Mouse (Mus musculus): ENCODE measurements around the gene Eif6. TPM values are rescaled to one million over a fixed set of nuclear protein-coding genes. Genes with fewer than 3 reads are reported as not detected.
A peak's percentile ranks its signal among the peaks of the same experiment; 100 is the strongest.

Gene Eif6
- total RNA-seq (2014; rRNA removed; ENCODE audit: low replicate concordance): 96.9 and 101 TPM in 2 replicates
- 96.6 and 102 TPM in 2 replicates for polyA plus RNA-seq (2015; fragmentation: Nextera tagmentation; extraction: Ambion mirVana)

- peak; percentile 96 for ATAC-seq (ENCODE audit: insufficient read depth, low read depth)
- H3K27me3 ChIP-seq (ENCODE audit: control insufficient read depth, insufficient read depth, low read length): no peaks in the 10 kb centered on the region
Observed at GRCm38 (mm10) chr2:155826630-155827424, at the start of gene Eif6. Gene Eif6 (minus strand): TSS chr2:155826925.

GRCm38 (mm10) chr2:155873636-155874035 lies 46.9 kb upstream of the Eif6 start:
- no peaks in the 10 kb centered on the region for H3K9me3 ChIP-seq (replicated peaks; ENCODE audit: control insufficient read depth, low read length)
- H3K4me2 ChIP-seq (ENCODE audit: low read depth, low read length): no peak overlapping the region
- no peak for TF ChIP-seq CTCF (IDR thresholded peaks at IDR 0.05; ENCODE audit: low read depth)
- no peak for TF ChIP-seq EP300 (IDR thresholded peaks at IDR 0.05; ENCODE audit: low read depth)
- DNase-seq (ENCODE audit: low spot score): no peak
- H3K36me3 ChIP-seq (replicated peaks; ENCODE audit: control insufficient read depth, insufficient read depth, low read length): peaks cover 40% of the 10 kb centered on the region
- ATAC-seq (ENCODE audit: insufficient read depth, low read depth): no peak
- no peaks in the 10 kb centered on the region for H3K27me3 ChIP-seq (ENCODE audit: control insufficient read depth, insufficient read depth, low read length)
- no peak overlapping the region for H3K27ac ChIP-seq (ENCODE audit: low read depth)
- H3K4me3 ChIP-seq (ENCODE audit: low read depth, low read length): no peak overlapping the region
- H3K4me1 ChIP-seq (ENCODE audit: control insufficient read depth, insufficient read depth): no peaks in the 10 kb centered on the region
- 86% methylated on average over 6 of the region's 6 CpGs for WGBS
- H3K9ac ChIP-seq (replicated peaks; ENCODE audit: low read depth, low read length): no peak overlapping the region

More at GRCm38 (mm10) chr2:155826630-155827424, at the start of gene Eif6:
- Histone ChIP-seq H3K9ac (replicated peaks; ENCODE audit: low read depth, low read length) (peak within 1 kb of the TSS; percentile 70), H3K4me3 (ENCODE audit: low read depth, low read length) (peak within 1 kb of the TSS; percentile 75), H3K36me3 (replicated peaks; ENCODE audit: control insufficient read depth, insufficient read depth, low read length) (peaks cover 23% of the 10 kb centered on the region), H3K4me1 (ENCODE audit: control insufficient read depth, insufficient read depth) (peaks cover 12% of the 10 kb centered on the region; the same call in 1 of the 2 replicates), H3K4me2 (ENCODE audit: low read depth, low read length) (peak within 1 kb of the TSS; percentile 91), H3K27ac (ENCODE audit: low read depth) (peak within 1 kb of the TSS; percentile 85), H3K9me3 (replicated peaks; ENCODE audit: control insufficient read depth, low read length) (no peaks in the 10 kb centered on the region)
- DNase-seq (ENCODE audit: low spot score): peak; percentile 97
- 3% methylated on average over 27 of the region's 27 CpGs for WGBS
- TF ChIP-seq CTCF (IDR thresholded peaks at IDR 0.05; ENCODE audit: low read depth): 0 out of 2 replicates have a peak, but pooled peaks have one; percentile 7
- TF ChIP-seq EP300 (IDR thresholded peaks at IDR 0.05; ENCODE audit: low read depth): no peak

GRCm38 (mm10) chr2:155872930-155873507 lies 46.3 kb upstream of the Eif6 start:
- no peaks in the 10 kb centered on the region for H3K4me1 ChIP-seq (ENCODE audit: control insufficient read depth, insufficient read depth)
- H3K36me3 ChIP-seq (replicated peaks; ENCODE audit: control insufficient read depth, insufficient read depth, low read length): peaks cover 45% of the 10 kb centered on the region
- H3K9ac ChIP-seq (replicated peaks; ENCODE audit: low read depth, low read length): no peak overlapping the region
- no peak for TF ChIP-seq EP300 (IDR thresholded peaks at IDR 0.05; ENCODE audit: low read depth)
- no peak for TF ChIP-seq CTCF (IDR thresholded peaks at IDR 0.05; ENCODE audit: low read depth)
- H3K4me3 ChIP-seq (ENCODE audit: low read depth, low read length): no peak overlapping the region
- H3K4me2 ChIP-seq (ENCODE audit: low read depth, low read length): no peak overlapping the region
- DNase-seq (ENCODE audit: low spot score) (no peak), ATAC-seq (ENCODE audit: insufficient read depth, low read depth) (no peak)
- no peaks in the 10 kb centered on the region for H3K9me3 ChIP-seq (replicated peaks; ENCODE audit: control insufficient read depth, low read length)
- no peaks in the 10 kb centered on the region for H3K27me3 ChIP-seq (ENCODE audit: control insufficient read depth, insufficient read depth, low read length)
- 72% methylated on average over 10 of the region's 10 CpGs for WGBS
- H3K27ac ChIP-seq (ENCODE audit: low read depth): no peak overlapping the region

- WGBS: 70% methylated on average over 8 of the region's 8 CpGs
- no peak for ATAC-seq (ENCODE audit: insufficient read depth, low read depth)
- Histone ChIP-seq H3K4me2 (ENCODE audit: low read depth, low read length) (no peak overlapping the region), H3K27ac (ENCODE audit: low read depth) (no peak overlapping the region), H3K27me3 (ENCODE audit: control insufficient read depth, insufficient read depth, low read length) (no peaks in the 10 kb centered on the region), H3K36me3 (replicated peaks; ENCODE audit: control insufficient read depth, insufficient read depth, low read length) (peaks cover 45% of the 10 kb centered on the region), H3K9ac (replicated peaks; ENCODE audit: low read depth, low read length) (no peak overlapping the region), H3K4me3 (ENCODE audit: low read depth, low read length) (no peak overlapping the region), H3K4me1 (ENCODE audit: control insufficient read depth, insufficient read depth) (no peaks in the 10 kb centered on the region), H3K9me3 (replicated peaks; ENCODE audit: control insufficient read depth, low read length) (no peaks in the 10 kb centered on the region)
- TF ChIP-seq EP300 (IDR thresholded peaks at IDR 0.05; ENCODE audit: low read depth) (no peak), CTCF (IDR thresholded peaks at IDR 0.05; ENCODE audit: low read depth) (no peak)
- DNase-seq (ENCODE audit: low spot score): no peak
Observed at GRCm38 (mm10) chr2:155872486-155872885, 45.8 kb upstream of the Eif6 start.

- ATAC-seq (ENCODE audit: insufficient read depth, low read depth): no peak
- Histone ChIP-seq H3K4me2 (ENCODE audit: low read depth, low read length) (no peak overlapping the region), H3K27ac (ENCODE audit: low read depth) (no peak overlapping the region), H3K4me3 (ENCODE audit: low read depth, low read length) (no peak overlapping the region), H3K36me3 (replicated peaks; ENCODE audit: control insufficient read depth, insufficient read depth, low read length) (peaks cover 18% of the 10 kb centered on the region; the same call in 1 of the 2 replicates), H3K9me3 (replicated peaks; ENCODE audit: control insufficient read depth, low read length) (no peaks in the 10 kb centered on the region), H3K4me1 (ENCODE audit: control insufficient read depth, insufficient read depth) (no peaks in the 10 kb centered on the region), H3K27me3 (ENCODE audit: control insufficient read depth, insufficient read depth, low read length) (no peaks in the 10 kb centered on the region), H3K9ac (replicated peaks; ENCODE audit: low read depth, low read length) (no peak overlapping the region)
- no peak for DNase-seq (ENCODE audit: low spot score)
- no peak for TF ChIP-seq CTCF (IDR thresholded peaks at IDR 0.05; ENCODE audit: low read depth)
- no peak for TF ChIP-seq EP300 (IDR thresholded peaks at IDR 0.05; ENCODE audit: low read depth)
- 72% methylated on average over 5 of the region's 5 CpGs for WGBS
Observed at GRCm38 (mm10) chr2:155869772-155870171, 43.0 kb upstream of the Eif6 start.
